Mouse (Mus musculus) testis, adult 2 months (tissue): ENCODE data around the gene Rhno1.

Experiments used
- CTCF ChIP-seq: fragments of 200-500 bp; IDR thresholded peaks from 2 replicates; pipeline ENCODE4 v1.5.1; 2012; ENCODE audit warnings: low read depth, mild to moderate bottlenecking, inconsistent platforms, low read length, moderate library complexity; ENCODE audit not compliant: control insufficient read depth, insufficient read depth, insufficient replicate concordance
- POLR2A ChIP-seq: fragments of 200-500 bp; IDR thresholded peaks from 2 replicates; pipeline ENCODE4 v1.6.1; 2012; ENCODE audit warnings: low read depth, mild to moderate bottlenecking, inconsistent platforms, low read length, moderate library complexity; ENCODE audit not compliant: control insufficient read depth

DNA sequence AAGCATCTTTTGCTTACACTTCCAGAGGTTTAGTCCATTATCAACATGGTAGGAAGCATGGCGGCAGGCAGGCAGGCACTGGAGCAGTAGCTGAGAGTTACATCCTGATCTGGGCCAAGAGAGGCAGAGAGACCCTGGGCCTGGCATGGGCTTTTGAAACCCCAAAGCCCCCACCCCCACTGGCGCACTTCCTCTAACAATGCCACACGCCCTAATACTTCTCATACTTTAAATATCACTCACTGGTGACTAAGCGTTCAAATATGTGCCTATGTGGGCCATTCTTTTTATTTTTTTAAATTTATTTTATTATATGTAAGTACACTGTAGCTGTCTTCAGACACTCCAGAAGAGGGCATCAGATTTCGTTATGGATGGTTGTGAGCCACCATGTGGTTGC lies 3.8 kb upstream of the Rhno1 start:
- TF ChIP-seq CTCF (no peak), POLR2A (no peak)
